Mouse (Mus musculus): ENCODE measurements at regions not wholly inside any gene's neighbourhood (a gene's known extent, or its start where the extent isn't known, plus 50 kb on each side); places are given as distances from the start of the nearest gene placed in this dataset.
A peak's percentile ranks its signal among the peaks of the same experiment; 100 is the strongest.

- DNase-seq (ENCODE audit: low spot score), result no peak
Observed at GRCm38 (mm10) chr10:30946601-30947000, 104.0 kb upstream of the Hey2 start.

- no peak for DNase-seq (ENCODE audit: low spot score)
Observed at GRCm38 (mm10) chr10:30918322-30918988, 75.9 kb upstream of the Hey2 start.

- peak; percentile 4 for DNase-seq (ENCODE audit: low spot score)
Observed at GRCm38 (mm10) chr10:30893771-30894170, 51.2 kb upstream of the Hey2 start.
